Mouse (Mus musculus) heart, postnatal 0 days (tissue): ENCODE measurements at regions not wholly inside any gene's neighbourhood (a gene's known extent, or its start where the extent isn't known, plus 50 kb on each side); places are given as distances from the start of the nearest gene placed in this dataset.

Experiments used
- CTCF ChIP-seq: IDR thresholded peaks from 2 replicates; pipeline ENCODE4 v1.5.1; 2016; ENCODE audit warnings: antibody characterized with exemption, control low read depth, low read depth
- EP300 ChIP-seq: IDR thresholded peaks from 2 replicates; pipeline ENCODE4 v1.6.1; 2016; ENCODE audit warnings: antibody characterized with exemption, low read depth

DNA sequence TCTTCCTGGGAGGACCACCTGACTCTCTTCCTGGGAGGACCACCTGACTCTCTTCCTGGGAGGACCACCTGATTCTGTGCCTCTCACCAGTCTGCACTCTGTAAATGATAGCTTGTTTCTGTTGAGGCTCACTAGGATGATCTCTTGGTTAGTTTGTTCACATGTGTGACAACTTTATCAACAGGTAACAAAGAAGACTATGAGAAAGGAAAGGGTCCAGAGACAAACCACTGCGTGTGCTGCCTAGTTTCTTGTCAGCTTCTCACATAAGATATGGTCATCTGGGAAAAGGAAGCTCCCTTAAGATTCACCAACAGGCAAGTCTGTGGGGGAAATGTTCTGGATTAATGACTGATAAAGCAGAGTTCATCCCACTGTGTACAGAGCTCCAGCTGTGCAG, 825.5 kb upstream of the 2610301B20Rik start:
- TF ChIP-seq CTCF, result no peak
- no peak for TF ChIP-seq EP300
